Mouse (Mus musculus): ENCODE measurements around the gene Pdap1.
A peak's percentile ranks its signal among the peaks of the same experiment; 100 is the strongest.
"Not testable (repeated sequence)": the region's sequence is repeated elsewhere in the genome, so short reads cannot be mapped to it uniquely, and the experiment has no call there.

Gene Pdap1

DNA sequence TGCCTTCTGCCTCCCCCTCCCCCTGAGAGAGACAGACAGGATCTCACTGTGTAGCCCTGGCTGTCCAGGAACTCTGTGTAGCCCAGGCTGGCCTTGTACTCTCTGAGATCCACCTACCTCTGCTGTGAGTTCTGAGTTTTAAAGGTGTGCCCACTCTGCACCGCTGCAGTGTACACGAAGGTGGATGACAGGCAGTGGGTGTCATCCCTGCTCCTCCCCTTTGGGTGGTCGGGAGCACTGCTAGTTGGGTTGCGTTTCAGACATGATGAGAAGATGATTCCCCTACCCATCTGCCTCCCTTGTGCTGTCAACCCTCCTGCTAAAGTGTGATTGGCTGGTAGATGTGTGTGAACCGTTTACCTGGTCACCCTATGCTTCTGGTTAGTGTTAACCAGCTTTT is 21.6 kb downstream of the Pdap1 start:
- no peak for DNase-seq (ENCODE audit: low spot score)

DNA sequence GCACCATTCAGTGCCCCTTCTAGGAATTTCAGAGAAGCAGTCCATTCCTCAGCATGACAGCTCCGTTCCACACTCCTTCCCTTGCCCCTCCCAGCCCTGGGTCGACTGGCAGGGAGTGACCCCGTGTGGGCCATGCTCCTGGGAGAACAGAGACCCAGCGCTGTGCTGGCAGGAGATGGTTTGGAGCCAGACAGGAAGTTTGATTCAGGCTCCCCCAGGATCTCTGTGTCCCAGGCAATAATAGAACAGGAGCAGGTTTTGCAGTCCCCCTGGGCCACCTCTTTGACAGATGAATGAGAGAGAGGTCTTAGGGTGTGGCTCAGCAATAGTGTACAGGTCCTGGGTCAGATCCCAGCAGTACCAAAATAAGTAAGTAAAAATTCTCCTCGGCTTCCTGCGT is 22.0 kb downstream of the Pdap1 start:
- no peak for DNase-seq (ENCODE audit: low spot score)

DNA sequence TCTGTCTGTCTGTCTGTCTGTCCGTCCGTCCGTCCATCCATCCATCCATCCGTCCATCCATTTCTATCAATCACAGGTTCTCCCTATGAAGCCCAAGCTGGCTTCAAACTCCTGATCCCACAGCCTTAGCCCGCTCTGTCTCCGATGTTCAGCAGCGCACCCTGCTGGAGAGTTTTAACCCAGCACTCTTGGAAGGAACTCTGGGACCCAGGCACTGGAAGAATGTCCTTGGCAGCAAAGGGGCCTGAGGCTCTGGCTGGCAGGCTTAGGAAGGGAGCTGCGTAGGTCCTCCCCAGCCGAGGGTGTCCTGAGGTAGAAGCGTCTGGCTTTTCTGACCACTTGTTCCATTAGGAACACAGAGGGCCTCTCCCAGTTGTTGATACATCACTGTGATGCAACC is 23.1 kb downstream of the Pdap1 start:
- peak; percentile 63 for DNase-seq (ENCODE audit: low spot score)

DNA sequence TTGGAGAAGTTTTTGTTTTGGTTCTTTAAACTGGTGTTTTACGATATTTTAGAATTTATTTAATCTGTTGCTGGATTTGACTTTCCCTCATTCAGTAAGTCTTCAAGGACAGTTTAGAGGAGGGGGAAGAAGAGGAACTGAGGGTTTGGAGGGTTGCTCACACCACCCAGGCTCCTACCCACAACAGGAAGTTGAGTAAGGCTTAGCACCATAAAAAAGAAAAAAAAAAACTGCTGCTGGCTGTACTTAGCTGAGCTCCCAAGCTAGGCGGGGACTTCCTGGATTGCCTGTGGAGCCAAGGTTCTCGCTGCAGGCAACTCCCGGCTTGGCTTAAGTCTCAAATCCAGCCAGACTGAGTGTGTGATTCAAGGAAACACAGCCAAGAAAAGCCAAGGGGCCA is 23.7 kb downstream of the Pdap1 start:
- DNase-seq (ENCODE audit: low spot score), result no peak

DNA sequence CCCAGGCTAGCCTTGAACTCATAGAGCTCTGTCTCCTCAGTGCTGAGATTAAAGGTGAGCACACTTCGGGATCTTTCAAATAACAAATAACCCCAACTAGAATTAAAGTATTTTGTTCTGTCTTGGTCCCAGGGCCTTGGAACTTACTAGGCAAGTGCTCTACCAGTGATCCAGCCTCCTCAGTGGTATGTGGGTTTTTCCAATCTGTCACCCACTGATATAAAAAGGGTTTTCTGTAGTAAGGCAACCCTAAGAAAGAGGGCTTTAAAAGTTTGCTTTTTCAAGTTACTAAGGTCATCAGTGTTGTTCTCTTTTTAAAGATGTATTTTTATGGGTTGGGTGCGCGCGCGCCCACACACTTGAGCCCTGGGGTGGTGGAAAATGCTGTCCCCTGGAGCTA is 24.3 kb downstream of the Pdap1 start:
- DNase-seq (ENCODE audit: low spot score), result no peak

DNA sequence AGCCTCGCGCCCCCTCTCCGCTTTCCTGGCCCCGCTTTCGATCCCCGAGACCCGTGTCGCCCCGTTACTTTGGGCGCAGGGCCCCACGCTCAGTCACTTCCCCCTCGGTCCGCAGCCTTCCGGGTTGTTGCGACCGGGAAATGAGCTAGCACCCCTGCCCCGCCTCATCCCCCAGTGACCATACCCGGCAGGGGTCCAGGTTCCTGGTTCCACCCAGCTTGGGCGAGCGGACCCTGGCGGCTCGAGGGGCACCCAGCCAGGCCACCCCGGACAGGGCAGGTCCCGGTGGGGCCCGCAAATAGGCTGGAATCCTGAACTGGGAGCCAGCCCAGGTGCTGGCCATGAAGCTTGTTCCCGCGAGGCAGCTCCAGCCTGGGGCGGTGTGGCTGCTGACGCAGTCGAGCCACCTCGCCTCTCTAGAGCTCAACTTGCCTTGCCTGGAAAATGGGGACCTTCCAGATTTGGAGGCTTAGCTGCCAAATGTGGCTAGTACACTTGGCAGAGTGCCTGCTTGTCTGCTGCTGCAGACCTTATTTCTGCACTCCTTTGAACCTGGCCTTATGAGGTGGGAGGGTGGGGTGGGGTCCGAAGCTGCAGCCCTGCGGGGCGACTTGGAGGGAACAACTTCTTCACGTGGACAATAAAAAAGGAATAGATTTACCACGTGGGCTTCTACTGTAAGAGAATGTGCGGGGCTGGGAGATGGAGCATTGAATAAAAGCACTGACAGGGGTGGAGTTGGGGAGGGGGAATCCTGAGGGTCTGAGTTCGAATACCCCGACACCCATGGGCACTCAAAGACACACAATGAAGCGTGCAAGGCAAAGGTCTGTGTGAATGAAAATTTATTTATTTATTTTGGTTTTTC is 25.2 kb downstream of the Pdap1 start:
- peak; percentile 60 for DNase-seq (ENCODE audit: low spot score)

DNA sequence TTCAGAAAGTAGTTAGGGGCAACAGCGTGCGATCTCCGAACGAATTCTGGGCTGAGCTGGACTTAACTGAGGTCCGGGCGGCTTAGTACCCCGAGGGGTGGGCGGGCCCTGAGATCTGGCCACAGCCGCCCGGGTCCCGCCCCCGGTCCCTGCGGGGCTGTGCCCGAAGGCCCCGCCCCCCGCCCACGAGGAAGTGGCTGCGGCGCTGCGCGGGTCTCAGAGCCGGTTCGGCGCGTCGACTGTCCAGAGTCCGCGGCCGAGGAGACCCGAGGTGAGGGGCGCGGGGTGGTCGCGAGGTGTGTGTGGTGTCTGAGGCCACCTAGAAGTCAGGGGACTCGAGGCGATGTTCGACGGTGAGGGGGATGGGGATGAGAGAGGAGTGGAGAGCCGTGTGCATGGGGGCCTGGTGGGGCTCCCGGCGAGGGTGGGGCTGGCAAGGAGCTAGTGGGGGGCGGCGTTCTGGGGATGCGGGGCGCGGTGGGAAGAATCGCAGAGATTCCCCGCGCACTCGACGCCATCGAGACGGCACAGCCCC is 25.9 kb downstream of the Pdap1 start, which contains the start of gene Arpc1b:
Gene Arpc1b, plus strand, starts transcription at position 145 of the 535 bp plus-strand sequence.
- DNase-seq (ENCODE audit: low spot score), result peak; percentile 61

DNA sequence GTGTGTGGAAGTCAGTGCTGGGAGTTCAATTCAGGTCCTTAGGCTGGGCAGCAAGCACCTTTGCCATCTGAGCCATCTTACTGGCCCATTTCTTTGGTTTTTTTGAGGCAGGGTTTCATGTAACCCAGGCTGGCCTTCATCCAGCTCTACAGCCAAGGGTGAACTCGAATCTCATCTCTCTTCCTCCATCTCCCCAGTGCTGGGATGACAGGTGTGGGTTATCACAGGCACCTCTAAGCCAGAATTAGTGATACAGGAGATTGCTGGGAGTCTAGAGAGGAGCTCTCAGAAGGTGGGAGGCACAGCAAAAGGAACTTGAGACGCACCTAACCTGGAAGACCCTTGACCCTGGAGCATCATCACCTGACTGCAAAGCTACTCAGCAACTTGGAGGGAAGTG is 26.6 kb downstream of the Pdap1 start:
- DNase-seq (ENCODE audit: low spot score), result no peak

DNA sequence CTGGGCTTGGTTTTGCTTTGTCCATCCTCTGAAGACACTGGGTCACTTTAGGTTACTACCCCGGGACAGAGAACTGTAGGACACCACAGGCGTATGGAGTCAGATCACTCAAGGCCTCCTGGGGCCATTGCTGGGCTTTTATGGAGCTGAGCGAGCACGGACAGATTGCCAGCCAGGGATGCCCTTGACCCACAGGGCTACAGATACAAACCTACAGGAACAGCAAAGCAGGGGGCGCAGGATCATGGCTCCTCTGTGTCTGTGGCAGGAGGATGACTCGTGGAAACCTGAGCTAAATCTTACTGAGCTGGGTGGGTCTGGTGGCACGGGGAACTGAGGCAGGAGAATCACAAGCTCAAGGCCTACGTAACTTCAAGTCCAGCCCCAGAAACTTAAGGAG is 27.5 kb downstream of the Pdap1 start:
- no peak for DNase-seq (ENCODE audit: low spot score)

DNA sequence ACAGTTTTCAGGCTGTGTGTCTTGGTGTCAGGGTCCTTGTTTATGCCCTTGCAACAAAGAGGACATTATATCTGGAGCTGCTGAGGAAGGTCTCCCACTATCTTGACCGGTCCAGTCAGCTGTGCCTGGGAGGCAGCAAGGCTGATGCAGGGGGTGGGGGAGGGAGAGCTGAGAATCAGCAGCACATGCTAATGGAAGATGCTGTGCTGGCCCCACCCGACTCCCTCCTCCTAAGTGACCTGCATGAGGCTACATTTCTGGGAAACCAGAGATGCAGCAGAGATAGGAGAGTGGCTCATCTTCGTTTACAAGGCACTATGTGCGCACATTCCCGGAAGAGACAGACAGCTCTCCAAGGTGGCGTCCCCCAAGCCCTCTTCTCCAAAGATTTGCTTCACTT is 29.6 kb downstream of the Pdap1 start:
- no peak for DNase-seq (ENCODE audit: low spot score)

DNA sequence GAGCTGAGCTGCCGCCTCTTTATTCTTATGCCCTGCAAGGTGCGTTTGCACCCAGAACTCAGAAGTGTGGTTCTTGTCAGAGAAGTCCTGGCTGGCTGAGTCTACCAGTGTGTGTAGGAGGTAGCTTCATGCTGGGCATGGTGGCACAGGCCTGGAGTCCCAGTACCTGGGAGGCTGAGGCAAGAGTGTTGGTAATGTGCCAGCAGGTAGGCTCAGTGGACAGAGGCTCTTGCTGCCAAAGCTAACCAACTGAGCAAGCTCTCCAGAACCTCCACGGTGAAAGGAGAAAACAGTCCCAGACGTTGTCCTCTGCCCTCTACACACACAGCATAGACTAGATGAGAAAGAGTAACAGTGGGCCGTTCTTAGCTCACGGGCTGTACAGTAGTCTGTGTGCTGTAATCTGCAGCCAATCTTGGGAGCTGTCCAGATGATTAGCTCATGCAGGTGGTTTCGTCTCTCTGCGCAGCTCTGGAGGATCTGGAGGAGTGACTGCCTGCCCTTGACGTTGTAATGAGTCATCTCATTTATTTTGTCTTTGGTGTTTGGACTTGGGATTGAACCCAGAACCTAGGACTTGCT is 34.3 kb downstream of the Pdap1 start:
- no peak for DNase-seq (ENCODE audit: low spot score)

DNA sequence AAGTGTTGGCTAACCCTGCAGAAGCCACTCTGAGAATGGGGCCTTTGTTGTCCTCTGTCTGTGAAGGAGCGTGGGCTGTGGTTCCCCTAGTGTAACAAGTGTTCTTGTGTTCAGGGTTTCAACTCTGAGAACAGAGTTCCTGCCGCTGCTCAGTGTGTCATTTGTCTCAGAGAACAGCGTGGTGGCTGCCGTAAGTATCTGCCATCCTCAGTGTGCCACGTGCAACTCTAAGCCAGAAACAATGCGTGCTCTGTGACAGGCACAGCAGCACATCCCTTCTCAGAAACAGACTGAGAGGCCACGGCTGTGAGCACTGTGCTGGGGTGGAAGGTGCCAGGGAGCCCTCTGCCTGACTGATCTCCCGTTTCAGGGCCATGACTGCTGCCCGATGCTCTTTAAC is 35.7 kb downstream of the Pdap1 start:
- DNase-seq (ENCODE audit: low spot score), result peak; percentile 68

DNA sequence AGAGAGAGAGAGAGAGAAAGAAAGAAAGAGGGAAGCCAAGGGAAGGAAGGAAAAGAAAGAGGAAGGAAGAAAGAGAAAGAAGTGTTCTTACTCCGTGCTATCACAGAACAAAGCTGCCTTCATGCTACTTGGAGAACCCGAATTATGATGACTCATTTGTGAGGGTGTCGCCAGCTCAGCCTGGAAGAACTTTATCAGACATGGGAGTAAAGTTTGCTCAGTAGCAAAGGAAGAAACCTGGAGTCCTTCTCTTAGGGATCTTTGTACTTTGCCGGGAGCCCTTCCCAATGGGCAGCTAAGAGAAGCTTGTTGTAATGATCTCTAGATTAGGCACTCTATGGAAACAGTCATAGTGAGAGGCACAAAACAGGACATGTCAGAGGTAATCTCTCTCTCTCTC is 37.3 kb downstream of the Pdap1 start:
- no peak for DNase-seq (ENCODE audit: low spot score)

DNA sequence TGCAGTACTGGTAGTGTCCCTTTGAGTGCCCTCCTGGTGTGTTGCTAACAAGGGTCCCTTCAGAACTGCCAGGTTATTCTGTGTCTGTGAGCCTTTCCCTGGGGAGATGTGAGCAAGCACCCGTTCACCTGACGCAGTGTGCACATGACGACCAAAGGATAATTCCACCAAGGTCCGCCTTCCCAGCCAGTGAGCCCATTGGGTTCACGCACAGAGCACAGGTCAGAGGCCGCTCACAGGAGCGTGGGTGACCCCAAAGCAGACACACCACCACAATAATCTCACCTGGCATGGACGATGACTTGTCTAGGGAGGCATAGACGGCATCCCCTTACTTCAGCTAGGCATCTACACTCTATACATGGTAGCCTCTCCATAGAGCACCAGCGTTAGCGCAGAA is 38.6 kb downstream of the Pdap1 start:
- not testable (repeated sequence) for DNase-seq (ENCODE audit: low spot score)

DNA sequence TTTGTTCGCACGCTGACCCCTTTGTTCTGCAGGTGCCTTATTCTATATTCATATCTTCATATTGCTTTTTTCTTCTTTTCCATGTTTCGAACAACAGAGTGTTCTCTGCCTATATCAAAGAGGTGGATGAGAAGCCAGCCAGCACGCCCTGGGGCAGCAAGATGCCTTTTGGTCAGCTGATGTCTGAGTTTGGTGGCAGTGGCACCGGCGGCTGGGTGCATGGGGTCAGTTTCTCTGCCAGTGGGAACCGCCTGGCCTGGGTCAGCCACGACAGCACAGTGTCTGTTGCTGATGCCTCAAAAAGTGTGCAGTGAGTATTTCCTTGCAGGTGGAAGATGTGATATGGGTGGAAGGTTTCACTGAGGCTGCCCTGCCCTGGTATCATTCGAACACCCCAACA is 39.1 kb downstream of the Pdap1 start:
- no peak for DNase-seq (ENCODE audit: low spot score)

DNA sequence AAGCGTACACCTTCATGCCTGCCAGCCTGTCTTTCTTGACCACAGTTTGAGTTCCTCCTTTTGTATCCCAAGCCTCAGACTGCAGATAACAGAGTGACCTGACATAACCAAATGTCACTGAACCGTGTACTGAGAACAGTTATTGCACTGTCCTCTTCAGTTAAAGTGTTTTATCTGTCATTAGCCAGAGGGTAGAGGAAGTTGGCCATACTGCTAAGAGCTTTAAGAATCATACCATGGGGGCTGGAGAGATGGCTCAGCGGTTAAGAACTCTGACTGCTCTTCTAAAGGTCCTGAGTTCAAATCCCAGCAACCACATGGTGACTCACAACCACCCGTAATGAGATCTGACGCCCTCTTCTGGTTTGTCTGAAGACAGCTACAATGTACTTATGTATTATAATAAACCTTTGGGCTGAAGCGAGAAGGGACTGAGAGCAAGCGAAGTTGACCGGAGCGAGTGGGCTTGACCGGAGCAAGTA is 41.7 kb downstream of the Pdap1 start:
- no peak for DNase-seq (ENCODE audit: low spot score)

DNA sequence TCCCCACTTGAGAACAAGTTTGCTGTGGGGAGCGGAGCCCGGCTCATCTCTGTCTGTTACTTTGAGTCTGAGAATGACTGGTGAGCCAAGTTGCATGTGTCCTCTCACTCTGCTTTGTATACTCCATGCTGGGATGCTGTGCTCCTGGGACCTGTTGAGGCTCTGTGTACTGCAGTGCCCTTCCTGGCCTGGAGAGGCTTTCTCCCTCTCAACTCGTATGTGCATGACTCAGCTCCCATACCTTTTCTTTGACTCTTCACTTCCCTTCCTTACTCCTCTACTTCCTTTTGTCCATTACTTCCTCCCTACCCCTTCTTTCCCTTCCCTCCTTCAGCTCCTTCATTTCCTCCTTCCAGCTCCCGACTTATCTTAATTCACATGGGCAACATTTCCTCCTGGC is 43.8 kb downstream of the Pdap1 start:
- DNase-seq (ENCODE audit: low spot score), result no peak

DNA sequence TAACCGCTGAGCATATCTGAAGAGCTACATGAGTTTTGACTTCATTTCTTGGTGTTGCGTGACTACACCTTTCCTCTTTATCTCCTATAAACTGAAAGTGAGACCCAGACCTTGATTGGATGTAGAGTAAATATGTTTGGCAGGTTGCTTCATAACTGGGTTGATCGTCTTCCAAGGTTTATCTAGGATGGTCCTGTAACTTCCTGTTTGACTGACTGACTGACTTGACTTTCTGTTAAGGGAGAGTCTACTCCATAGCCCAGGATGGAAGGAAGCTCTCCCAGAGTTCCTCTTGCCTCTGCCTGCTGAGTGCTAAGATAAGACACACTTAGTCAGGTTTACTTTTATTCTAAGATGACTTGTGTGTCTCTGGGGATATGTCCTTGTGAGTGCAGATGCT is 50.2 kb downstream of the Pdap1 start:
- no peak for DNase-seq (ENCODE audit: low spot score)

DNA sequence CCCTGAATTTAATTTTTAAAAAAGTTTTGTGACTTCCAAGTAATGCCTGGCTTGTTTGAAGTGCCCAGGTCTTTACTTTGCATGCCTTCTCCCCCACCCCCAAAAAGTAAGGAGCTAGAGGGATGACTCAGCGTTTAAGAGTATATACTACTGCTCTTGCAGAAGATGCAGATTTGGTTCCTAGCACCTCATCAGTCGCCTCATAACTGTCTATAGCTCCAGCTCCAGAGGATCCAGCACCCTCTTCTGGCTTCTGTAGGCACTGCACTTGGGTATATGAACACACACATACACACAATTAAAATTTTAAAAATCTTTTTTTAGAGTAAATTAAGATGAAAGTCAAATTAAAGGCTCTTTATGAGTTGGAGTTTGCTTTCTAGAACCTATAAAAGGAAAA is 51.9 kb downstream of the Pdap1 start:
- DNase-seq (ENCODE audit: low spot score), result no peak

DNA sequence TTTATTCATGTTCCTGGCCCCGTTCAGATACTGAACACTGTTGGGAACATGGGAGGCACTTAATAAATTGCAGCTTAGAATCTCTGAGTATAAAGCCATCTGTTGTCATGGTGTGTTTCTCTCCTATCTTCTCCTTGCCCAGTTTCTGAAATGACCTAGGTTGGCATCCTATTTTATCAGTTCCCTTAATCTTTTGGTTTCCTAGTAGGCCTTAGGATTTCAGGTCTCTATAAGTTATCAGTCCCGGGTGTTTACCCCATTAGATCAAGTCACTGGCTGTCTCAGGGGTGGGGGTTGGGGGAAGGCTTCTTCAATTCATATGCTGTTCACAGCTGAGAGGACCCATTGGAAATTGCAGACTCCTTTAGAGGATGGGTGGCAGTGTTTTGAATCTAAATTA is 55.2 kb downstream of the Pdap1 start:
- DNase-seq (ENCODE audit: low spot score), result no peak

DNA sequence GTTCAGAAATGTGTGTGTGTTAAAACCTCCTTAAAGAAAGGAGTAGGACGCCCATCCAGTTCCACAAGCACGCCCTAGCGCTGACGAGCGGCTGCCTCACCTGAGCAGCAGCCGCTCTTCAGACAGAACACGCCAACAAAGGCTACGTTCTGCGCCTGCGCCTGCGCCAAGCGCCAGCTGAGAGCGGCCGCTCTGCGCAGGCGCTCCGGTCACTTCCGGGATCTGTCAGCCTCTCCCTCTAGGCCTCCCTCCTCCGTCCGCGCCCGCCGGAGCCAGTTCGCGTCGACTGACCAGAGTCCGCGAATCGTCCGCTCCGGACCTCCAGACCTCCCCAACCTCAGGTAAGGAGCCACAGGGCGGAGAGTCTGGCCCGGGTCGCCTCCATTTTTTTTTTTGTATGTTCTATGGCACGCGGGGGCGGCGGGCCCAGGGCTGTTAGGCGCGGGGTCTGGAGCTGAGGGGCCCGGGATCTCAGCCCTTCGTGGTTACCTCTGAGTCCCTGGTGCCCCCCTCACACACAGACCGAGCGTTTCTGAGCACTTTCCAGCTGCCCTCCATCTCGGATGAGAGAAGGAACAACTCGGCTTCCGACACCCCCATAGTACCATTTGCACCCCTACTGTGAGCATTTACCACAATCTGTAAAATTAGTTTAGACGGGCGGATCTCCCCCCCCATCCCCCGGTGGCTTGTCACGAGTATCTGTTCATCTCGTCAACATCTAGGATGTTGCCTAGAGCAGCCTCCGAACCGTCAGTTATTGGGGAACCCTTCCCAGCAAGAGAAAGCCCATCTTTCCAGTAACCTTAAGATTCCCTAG is 56.2 kb downstream of the Pdap1 start, which contains the start of the genes Arpc1a and Kpna7:
Gene Arpc1a, plus strand, starts transcription at position 199 of the 820 bp plus-strand sequence.
Gene Kpna7, minus strand, starts transcription at position 399 of the 820 bp plus-strand sequence.
- DNase-seq (ENCODE audit: low spot score), result peak; percentile 90

DNA sequence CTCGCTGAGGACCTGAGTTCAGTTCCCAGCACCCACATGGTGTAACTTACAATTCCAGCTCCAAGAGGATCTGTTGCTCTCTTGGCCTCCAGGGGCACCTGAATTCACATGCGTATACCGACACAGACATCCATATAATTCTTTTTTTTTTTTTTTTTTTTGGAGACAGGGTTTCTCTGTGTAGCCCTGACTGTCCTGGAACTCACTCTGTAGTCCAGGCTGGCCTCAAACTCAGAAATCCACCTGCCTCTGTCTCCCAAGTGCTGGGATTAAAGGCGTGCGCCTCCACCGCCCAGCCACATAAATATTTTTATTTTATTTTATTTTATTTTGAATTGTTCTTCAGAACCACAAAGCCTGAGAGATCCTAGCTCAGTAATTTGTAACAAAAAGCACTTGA is 56.8 kb downstream of the Pdap1 start:
- not testable (repeated sequence) for DNase-seq (ENCODE audit: low spot score)

Data from layer of hippocampus, adult 11-12 months (tissue).